Mouse (Mus musculus): ENCODE data around the gene Cntnap2. TPM values are rescaled to one million over a fixed set of nuclear protein-coding genes. Genes with fewer than 3 reads are reported as not detected.

Cntnap2 gene
- 0.51 and 0.59 TPM in 2 replicates for polyA plus RNA-seq (2016; fragmentation: Nextera tagmentation; extraction: Ambion mirVana)

- Histone ChIP-seq H3K4me2 (no peak within 1 kb of the TSS), H3K4me3 (no peak within 1 kb of the TSS), H3K4me1 (replicated peaks) (no peaks in the 10 kb centered on the region), H3K9me3 (replicated peaks) (no peaks in the 10 kb centered on the region), H3K36me3 (no peaks in the 10 kb centered on the region), H3K27me3 (replicated peaks) (peaks cover 12% of the 10 kb centered on the region), H3K9ac (no peak within 1 kb of the TSS), H3K27ac (ENCODE audit: poor library complexity, severe bottlenecking) (no peak within 1 kb of the TSS)
- no peak for ATAC-seq (ENCODE audit: insufficient number of reproducible peaks, low FRiP score)
- 11% methylated on average over 8 of the region's 8 CpGs for WGBS
Observed at GRCm38 (mm10) chr6:45059091-45059490, at the start of gene Cntnap2. Cntnap2 (plus strand) TSS chr6:45059357.

- WGBS: 26% methylated on average over 9 of the region's 9 CpGs
- H3K4me1 ChIP-seq (replicated peaks): no peaks in the 10 kb centered on the region
- H3K4me3 ChIP-seq: no peak overlapping the region
Observed at GRCm38 (mm10) chr6:45026011-45026682, 33.0 kb upstream of the Cntnap2 start.

GRCm38 (mm10) chr6:45039454-45039853 lies 19.7 kb upstream of the Cntnap2 start:
- Histone ChIP-seq H3K4me1 (replicated peaks) (no peaks in the 10 kb centered on the region), H3K9me3 (replicated peaks) (no peaks in the 10 kb centered on the region), H3K4me3 (no peak overlapping the region), H3K27ac (ENCODE audit: poor library complexity, severe bottlenecking) (no peak overlapping the region), H3K27me3 (replicated peaks) (no peaks in the 10 kb centered on the region), H3K4me2 (no peak overlapping the region), H3K36me3 (no peaks in the 10 kb centered on the region), H3K9ac (no peak overlapping the region)
- WGBS: 59% methylated on average over 1 of the region's 1 CpGs
- ATAC-seq (ENCODE audit: insufficient number of reproducible peaks, low FRiP score): no peak

More at GRCm38 (mm10) chr6:45026011-45026682, 33.0 kb upstream of the Cntnap2 start:
- H3K4me2 ChIP-seq: no peak overlapping the region
- no peak for ATAC-seq (ENCODE audit: insufficient number of reproducible peaks, low FRiP score)
- H3K27me3 ChIP-seq (replicated peaks): no peaks in the 10 kb centered on the region
- H3K9me3 ChIP-seq (replicated peaks): no peaks in the 10 kb centered on the region
- H3K36me3 ChIP-seq: no peaks in the 10 kb centered on the region
- no peak overlapping the region for H3K27ac ChIP-seq (ENCODE audit: poor library complexity, severe bottlenecking)
- no peak overlapping the region for H3K9ac ChIP-seq

GRCm38 (mm10) chr6:45059556-45060471 lies 657 bp downstream of the Cntnap2 start:
- peaks cover 12% of the 10 kb centered on the region for H3K27me3 ChIP-seq (replicated peaks)
- ATAC-seq (ENCODE audit: insufficient number of reproducible peaks, low FRiP score): 0 out of 2 replicates have a peak, but pooled peaks have one; percentile 25
- WGBS: 7% methylated on average over 35 of the region's 37 CpGs
- no peaks in the 10 kb centered on the region for H3K9me3 ChIP-seq (replicated peaks)
- H3K4me2 ChIP-seq: no peak overlapping the region
- H3K4me3 ChIP-seq: no peak overlapping the region
- H3K9ac ChIP-seq: no peak overlapping the region
- no peak overlapping the region for H3K27ac ChIP-seq (ENCODE audit: poor library complexity, severe bottlenecking)
- no peaks in the 10 kb centered on the region for H3K4me1 ChIP-seq (replicated peaks)
- no peaks in the 10 kb centered on the region for H3K36me3 ChIP-seq

- H3K4me3 ChIP-seq: no peak overlapping the region
- peaks cover 12% of the 10 kb centered on the region for H3K27me3 ChIP-seq (replicated peaks)
- H3K36me3 ChIP-seq: no peaks in the 10 kb centered on the region
- no peak overlapping the region for H3K27ac ChIP-seq (ENCODE audit: poor library complexity, severe bottlenecking)
- WGBS: 66% methylated on average over 5 of the region's 5 CpGs
- no peak for ATAC-seq (ENCODE audit: insufficient number of reproducible peaks, low FRiP score)
- no peaks in the 10 kb centered on the region for H3K4me1 ChIP-seq (replicated peaks)
- no peak overlapping the region for H3K9ac ChIP-seq
- H3K9me3 ChIP-seq (replicated peaks): no peaks in the 10 kb centered on the region
- H3K4me2 ChIP-seq: no peak overlapping the region
Observed at GRCm38 (mm10) chr6:45062214-45062997, 3.2 kb downstream of the Cntnap2 start.

- Histone ChIP-seq H3K4me2 (no peak overlapping the region), H3K27me3 (replicated peaks) (no peaks in the 10 kb centered on the region), H3K27ac (ENCODE audit: poor library complexity, severe bottlenecking) (no peak overlapping the region), H3K36me3 (no peaks in the 10 kb centered on the region), H3K9me3 (replicated peaks) (no peaks in the 10 kb centered on the region), H3K4me3 (no peak overlapping the region), H3K4me1 (replicated peaks) (no peaks in the 10 kb centered on the region), H3K9ac (no peak overlapping the region)
- WGBS: 45% methylated on average over 1 of the region's 1 CpGs
- ATAC-seq (ENCODE audit: insufficient number of reproducible peaks, low FRiP score): no peak
Observed at GRCm38 (mm10) chr6:45088304-45088703, 29.1 kb downstream of the Cntnap2 start.

- no peak overlapping the region for H3K27ac ChIP-seq (ENCODE audit: poor library complexity, severe bottlenecking)
- no peaks in the 10 kb centered on the region for H3K36me3 ChIP-seq
- ATAC-seq (ENCODE audit: insufficient number of reproducible peaks, low FRiP score): no peak
- H3K9ac ChIP-seq: no peak overlapping the region
- no peaks in the 10 kb centered on the region for H3K4me1 ChIP-seq (replicated peaks)
- no peak overlapping the region for H3K4me3 ChIP-seq
- H3K9me3 ChIP-seq (replicated peaks): no peaks in the 10 kb centered on the region
- no peaks in the 10 kb centered on the region for H3K27me3 ChIP-seq (replicated peaks)
- H3K4me2 ChIP-seq: no peak overlapping the region
Observed at GRCm38 (mm10) chr6:45113613-45114012, 54.5 kb downstream of the Cntnap2 start.

GRCm38 (mm10) chr6:45144882-45145281 lies 85.7 kb downstream of the Cntnap2 start:
- ATAC-seq (ENCODE audit: insufficient number of reproducible peaks, low FRiP score): no peak
- H3K27me3 ChIP-seq (replicated peaks): no peaks in the 10 kb centered on the region
- no peak overlapping the region for H3K4me3 ChIP-seq
- H3K27ac ChIP-seq (ENCODE audit: poor library complexity, severe bottlenecking): no peak overlapping the region
- 68% methylated on average over 2 of the region's 2 CpGs for WGBS
- no peaks in the 10 kb centered on the region for H3K4me1 ChIP-seq (replicated peaks)
- no peak overlapping the region for H3K9ac ChIP-seq
- no peak overlapping the region for H3K4me2 ChIP-seq
- H3K36me3 ChIP-seq: no peaks in the 10 kb centered on the region
- no peaks in the 10 kb centered on the region for H3K9me3 ChIP-seq (replicated peaks)

GRCm38 (mm10) chr6:45205039-45205438 lies 145.9 kb downstream of the Cntnap2 start:
- WGBS: 57% methylated on average over 2 of the region's 2 CpGs
- Histone ChIP-seq H3K4me2 (no peak overlapping the region), H3K36me3 (no peaks in the 10 kb centered on the region), H3K27ac (ENCODE audit: poor library complexity, severe bottlenecking) (no peak overlapping the region), H3K4me1 (replicated peaks) (no peaks in the 10 kb centered on the region), H3K27me3 (replicated peaks) (no peaks in the 10 kb centered on the region), H3K9me3 (replicated peaks) (no peaks in the 10 kb centered on the region), H3K9ac (no peak overlapping the region), H3K4me3 (no peak overlapping the region)
- no peak for ATAC-seq (ENCODE audit: insufficient number of reproducible peaks, low FRiP score)

GRCm38 (mm10) chr6:45214330-45214729 lies 155.2 kb downstream of the Cntnap2 start:
- Histone ChIP-seq H3K4me3 (no peak overlapping the region), H3K36me3 (no peaks in the 10 kb centered on the region), H3K4me2 (no peak overlapping the region), H3K27ac (ENCODE audit: poor library complexity, severe bottlenecking) (no peak overlapping the region), H3K9me3 (replicated peaks) (no peaks in the 10 kb centered on the region), H3K4me1 (replicated peaks) (no peaks in the 10 kb centered on the region), H3K9ac (no peak overlapping the region), H3K27me3 (replicated peaks) (no peaks in the 10 kb centered on the region)
- no peak for ATAC-seq (ENCODE audit: insufficient number of reproducible peaks, low FRiP score)
- 46% methylated on average over 1 of the region's 1 CpGs for WGBS

GRCm38 (mm10) chr6:45229002-45229401 lies 169.8 kb downstream of the Cntnap2 start:
- H3K27me3 ChIP-seq (replicated peaks): no peaks in the 10 kb centered on the region
- no peaks in the 10 kb centered on the region for H3K4me1 ChIP-seq (replicated peaks)
- H3K27ac ChIP-seq (ENCODE audit: poor library complexity, severe bottlenecking): no peak overlapping the region
- no peaks in the 10 kb centered on the region for H3K9me3 ChIP-seq (replicated peaks)
- H3K4me3 ChIP-seq: no peak overlapping the region
- H3K9ac ChIP-seq: no peak overlapping the region
- H3K36me3 ChIP-seq: no peaks in the 10 kb centered on the region
- 86% methylated on average over 1 of the region's 1 CpGs for WGBS
- H3K4me2 ChIP-seq: no peak overlapping the region
- ATAC-seq (ENCODE audit: insufficient number of reproducible peaks, low FRiP score): no peak
